Mouse (Mus musculus): Measurements from ENCODE around the gene Ccdc15.

DNA sequence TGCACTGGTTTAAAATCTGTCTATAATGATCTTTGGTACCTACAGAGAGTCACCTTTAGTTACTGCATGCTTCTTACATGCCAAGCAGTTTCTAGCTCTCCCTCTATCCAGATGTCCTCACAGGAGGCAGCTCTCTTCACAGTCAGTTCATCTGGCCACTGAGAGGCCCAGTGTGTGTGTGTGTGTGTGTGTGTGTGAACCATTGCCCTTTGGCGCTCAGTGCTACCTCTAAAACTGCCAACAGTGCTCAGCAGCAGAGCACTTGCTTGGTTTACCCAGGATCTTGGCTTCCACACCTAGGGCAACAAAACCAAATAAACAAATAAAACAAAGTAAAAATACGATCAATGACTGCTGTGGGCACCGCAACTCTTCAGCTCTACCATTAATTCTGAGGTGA, 98.3 kb downstream of the Ccdc15 start:
- TF ChIP-seq CTCF (IDR thresholded peaks at IDR 0.05; ENCODE audit: low read depth, low read length): no peak
- TF ChIP-seq POLR2A (IDR thresholded peaks at IDR 0.05; ENCODE audit: extremely low read depth, insufficient read depth, low read length): no peak

All from liver, adult 2 months (tissue).